Mouse (Mus musculus) cerebellum, adult 11-12 months (tissue): Measurements from ENCODE around the gene Kcnd3.

Experiments
- DNase-seq: peaks from one replicate; pipeline ENCODE4 v3.0.0; 2022

Gene Kcnd3

GRCm38 (mm10) chr3:105600483-105600882, 148.4 kb downstream of the Kcnd3 start:
- DNase-seq = peak; percentile 74

DNA sequence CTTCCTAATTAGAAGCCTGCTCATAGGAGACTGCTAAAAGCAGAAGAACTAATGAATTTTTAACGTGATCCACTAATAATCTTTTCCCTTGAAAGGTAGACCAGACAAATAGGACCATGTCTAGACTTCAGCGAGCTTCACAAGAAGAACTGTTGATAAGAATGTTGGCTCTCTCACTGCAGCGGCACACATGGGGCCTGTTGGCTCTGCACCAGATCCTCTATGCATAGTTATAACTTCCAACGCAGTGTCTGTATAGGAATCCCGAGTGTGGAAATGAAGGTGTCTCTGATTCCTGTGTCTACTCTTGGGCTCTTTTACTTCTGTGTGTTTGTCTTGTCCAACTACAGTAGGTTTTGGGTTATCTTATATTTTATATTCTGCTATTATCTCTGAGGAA, 150.8 kb downstream of the Kcnd3 start:
- DNase-seq = no peak

- DNase-seq = peak; percentile 73
Measured at GRCm38 (mm10) chr3:105605726-105606125, 153.6 kb downstream of the Kcnd3 start.

- no peak for DNase-seq
Measured at GRCm38 (mm10) chr3:105608857-105609256, 156.7 kb downstream of the Kcnd3 start.

- peak; percentile 82 for DNase-seq
Measured at GRCm38 (mm10) chr3:105611531-105612422, 159.6 kb downstream of the Kcnd3 start.

DNA sequence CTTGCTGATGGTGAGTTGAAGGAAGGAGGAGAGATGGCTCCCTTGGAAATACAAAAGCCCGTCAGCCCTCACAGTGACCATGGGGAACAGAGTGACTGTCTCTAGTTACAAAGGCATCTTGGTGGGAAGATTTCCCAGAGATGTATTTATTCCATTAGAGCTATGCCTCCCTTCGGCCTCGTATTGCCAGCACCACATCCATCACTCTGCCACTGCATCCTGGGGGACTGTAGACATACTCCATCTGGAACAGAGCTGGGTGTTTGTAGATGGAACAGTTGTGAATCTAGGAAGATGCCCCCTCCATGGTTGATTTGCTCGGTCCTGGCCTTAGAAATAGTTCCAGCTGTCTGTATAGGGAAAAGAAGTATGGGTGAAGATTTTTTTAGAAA, 160.3 kb downstream of the Kcnd3 start:
- no peak for DNase-seq

DNA sequence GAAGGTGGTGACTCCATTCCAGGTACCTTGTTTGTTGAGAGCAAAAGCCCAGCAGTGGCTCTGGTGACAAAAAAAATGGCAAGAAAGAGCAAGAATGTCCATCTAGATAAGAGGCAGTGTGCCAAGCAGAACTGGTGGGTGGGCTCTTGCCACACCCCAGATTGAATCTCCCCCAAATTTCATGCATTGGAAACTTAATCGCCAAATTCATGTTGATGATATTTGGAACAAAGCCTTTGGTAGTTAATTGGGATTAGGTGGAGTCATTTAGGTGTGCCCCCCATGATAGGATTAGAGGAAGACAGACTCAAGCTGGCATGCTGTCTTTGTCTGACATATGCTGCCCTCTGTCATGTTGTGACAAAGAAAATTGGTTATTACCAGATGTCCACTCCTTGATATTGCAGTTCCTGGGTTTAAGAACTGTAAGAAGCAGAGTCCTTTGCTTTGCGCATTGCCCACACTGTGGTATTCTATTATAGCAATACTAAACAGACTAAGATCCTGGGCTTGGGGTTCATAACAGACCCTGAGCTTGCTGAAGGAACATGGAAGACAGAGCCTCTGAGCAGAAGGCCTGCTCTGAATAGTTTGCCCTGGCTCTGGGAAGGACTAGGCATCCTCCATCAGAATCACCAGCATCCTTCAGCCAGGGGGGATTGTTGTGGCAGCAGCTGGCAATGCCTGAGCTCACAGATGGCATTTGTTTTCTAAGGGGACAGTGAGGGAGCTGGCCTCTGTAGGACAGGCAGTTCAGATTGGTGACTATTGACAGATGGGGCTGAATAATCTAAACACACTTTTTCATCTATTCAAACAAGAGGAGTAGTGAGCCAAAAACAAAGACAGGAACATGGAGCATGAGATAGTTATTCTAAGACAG, 165.0 kb downstream of the Kcnd3 start:
- DNase-seq = peak; percentile 47

GRCm38 (mm10) chr3:105621154-105621553, 169.0 kb downstream of the Kcnd3 start:
- no peak for DNase-seq

- no peak for DNase-seq
Measured at GRCm38 (mm10) chr3:105623137-105623536, 171.0 kb downstream of the Kcnd3 start.

GRCm38 (mm10) chr3:105625961-105626360, 173.8 kb downstream of the Kcnd3 start:
- DNase-seq = no peak

DNA sequence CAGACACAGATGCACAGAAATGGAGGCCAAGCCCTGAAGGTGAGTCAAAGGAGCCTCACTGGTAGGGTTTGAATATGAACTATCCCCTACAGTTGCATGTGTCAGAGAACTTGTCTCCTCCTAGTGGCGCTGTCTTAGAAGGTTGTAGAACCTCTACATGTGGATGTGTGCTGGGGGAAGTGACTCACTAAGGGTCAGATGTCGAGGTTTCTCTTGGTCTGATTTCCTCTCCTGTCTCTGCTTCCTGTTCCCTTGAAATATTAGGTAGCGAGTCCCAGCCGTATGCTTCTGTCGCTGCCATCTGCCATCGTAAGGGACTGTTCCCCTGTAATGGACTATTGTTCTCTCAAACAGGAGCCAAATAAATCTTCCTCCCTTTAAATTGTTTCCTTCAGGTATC, 175.1 kb downstream of the Kcnd3 start:
- no peak for DNase-seq

- DNase-seq = no peak
Measured at GRCm38 (mm10) chr3:105632296-105632695, 180.2 kb downstream of the Kcnd3 start.

DNA sequence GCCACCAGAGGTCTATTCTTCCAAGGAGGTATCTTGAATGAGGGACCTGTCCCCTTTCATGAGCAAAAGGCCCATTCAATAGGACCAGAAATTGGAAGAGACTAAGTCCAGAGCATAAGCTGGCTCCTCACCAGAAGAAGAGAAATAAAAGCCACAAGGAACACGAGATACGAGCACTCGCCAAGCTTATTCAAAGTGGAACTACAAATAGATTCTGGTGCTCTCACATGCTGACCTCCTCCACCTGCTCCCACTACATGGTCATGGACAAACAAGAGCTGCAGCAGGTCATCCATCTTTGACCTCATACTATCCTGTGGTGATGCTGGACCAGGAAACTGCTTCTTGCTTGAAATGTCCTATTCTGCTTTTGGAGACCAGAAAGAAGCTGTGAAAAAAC, 180.9 kb downstream of the Kcnd3 start:
- DNase-seq = no peak

DNA sequence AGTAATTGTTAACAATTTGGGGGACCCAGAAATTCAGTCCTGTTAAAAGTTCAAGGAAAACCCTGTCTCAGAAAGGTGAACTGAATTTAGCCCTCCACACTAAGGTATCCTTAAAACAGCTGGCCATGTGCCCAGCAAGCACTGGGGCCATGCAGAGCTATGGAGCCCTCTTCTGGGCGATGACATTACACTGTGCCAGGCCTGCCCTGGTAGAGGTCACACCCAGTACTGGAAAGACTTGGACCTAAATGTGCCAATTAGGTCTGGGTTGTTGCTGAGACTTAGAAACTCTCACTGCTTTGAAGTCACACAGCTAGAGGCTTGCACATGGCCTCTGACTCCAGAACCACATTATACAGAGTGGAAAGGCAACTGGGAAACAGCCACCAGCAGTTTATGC, 190.1 kb downstream of the Kcnd3 start:
- peak; percentile 67 for DNase-seq

GRCm38 (mm10) chr3:105643566-105643965, 191.4 kb downstream of the Kcnd3 start:
- peak; percentile 95 for DNase-seq

DNA sequence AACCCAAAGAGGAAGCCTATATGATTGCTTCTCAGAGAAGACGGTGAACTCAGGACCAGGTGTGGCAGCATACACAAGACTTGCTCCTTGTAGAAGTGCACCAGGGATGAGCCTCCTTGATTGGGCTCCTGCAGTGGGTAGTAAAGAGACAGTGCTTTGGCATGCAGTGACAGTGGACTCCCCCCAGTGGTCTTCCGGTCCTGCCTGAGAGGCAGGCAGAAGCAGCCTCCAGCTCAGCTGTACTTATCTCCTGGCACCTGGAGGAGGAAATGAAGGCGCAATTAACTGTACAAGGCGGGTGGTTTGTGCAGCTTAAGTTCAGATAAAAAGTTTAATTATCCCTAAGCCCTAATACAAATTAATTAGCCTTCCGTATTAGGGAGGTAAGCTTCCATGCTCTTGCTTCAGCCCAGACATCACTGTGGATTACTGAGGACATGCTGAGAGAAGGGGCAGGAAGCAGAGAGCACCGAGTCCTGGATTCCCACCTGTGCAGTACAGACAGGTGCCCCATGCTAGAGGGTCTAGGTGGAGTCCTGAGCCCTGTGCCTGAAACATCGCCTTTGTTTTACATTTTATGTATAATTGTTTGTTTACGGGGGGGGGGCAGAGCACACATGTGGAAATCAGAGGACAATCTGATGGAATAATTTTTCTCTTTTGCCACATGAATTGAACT, 196.9 kb downstream of the Kcnd3 start:
- DNase-seq = no peak

GRCm38 (mm10) chr3:105653544-105654380, 201.6 kb downstream of the Kcnd3 start:
- peak; percentile 84 for DNase-seq

DNA sequence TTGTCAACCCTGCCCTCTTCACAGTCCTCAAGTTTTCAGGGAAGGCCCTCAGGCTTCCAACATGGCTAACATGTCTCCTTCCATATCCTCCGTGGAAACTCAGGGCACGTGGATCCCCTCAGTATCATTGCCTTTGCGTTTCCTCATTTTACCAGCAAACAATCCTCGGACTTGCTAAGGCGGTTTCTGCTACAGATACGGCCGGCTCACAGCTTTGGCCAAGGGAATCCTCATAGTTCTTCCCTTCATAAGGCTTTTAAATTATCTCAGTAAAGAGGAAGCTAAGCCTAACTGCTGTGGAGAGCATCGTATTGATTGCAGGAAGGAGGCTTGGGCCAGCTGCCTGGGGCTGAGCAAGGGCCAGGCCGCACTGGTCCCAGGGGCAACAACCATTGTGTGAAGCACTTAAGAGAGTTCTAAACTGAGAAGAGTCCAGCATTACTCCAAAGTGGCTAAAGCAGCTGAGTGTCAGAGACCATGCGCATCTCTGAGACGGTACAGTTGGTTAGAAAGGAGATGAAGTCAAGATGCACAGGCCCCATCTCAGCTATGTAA, 203.0 kb downstream of the Kcnd3 start:
- no peak for DNase-seq

- DNase-seq = no peak
Measured at GRCm38 (mm10) chr3:105660530-105660929, 208.4 kb downstream of the Kcnd3 start.

- no peak for DNase-seq
Measured at GRCm38 (mm10) chr3:105663043-105663442, 210.9 kb downstream of the Kcnd3 start.

GRCm38 (mm10) chr3:105665105-105665765, 213.1 kb downstream of the Kcnd3 start:
- no peak for DNase-seq
